Mouse (Mus musculus) intestine, embryonic 14.5 days (tissue): ENCODE data around the gene Diras1. TPM values are rescaled to one million over a fixed set of nuclear protein-coding genes. Genes with fewer than 3 reads are reported as not detected.

Experiments
- ATAC-seq: fragments of 200-750 bp; cut with Nextera tagmentation; replicated peaks from 2 replicates; pipeline ENCODE4 v1.8.0; 2017; ENCODE audit warnings: low read depth, moderate number of reproducible peaks, moderate TSS enrichment, moderate library complexity; ENCODE audit not compliant: low FRiP score, low TSS enrichment
- DNase-seq: peaks from one replicate; pipeline ENCODE4 v3.0.0-alpha.2; 2018; ENCODE audit warnings: low spot score
- H3K27ac ChIP-seq: fragments of 300-500 bp; sonication (generic); 2 replicates; pipeline ENCODE4 v1.5.1; 2014; ENCODE audit warnings: low read depth, mild to moderate bottlenecking, control low read depth
- H3K27me3 ChIP-seq: fragments of 300-500 bp; sonication (generic); replicated peaks from 2 replicates; pipeline ENCODE4 v1.6.1; 2014; ENCODE audit warnings: low read length, control low read depth; ENCODE audit not compliant: control insufficient read depth, insufficient read depth
- H3K36me3 ChIP-seq: fragments of 300-500 bp; sonication (generic); 2 replicates; pipeline ENCODE4 v1.6.1; 2014; ENCODE audit warnings: low read length, control low read depth; ENCODE audit not compliant: control insufficient read depth, insufficient read depth
- H3K4me1 ChIP-seq: fragments of 300-500 bp; sonication (generic); replicated peaks from 2 replicates; pipeline ENCODE4 v1.6.1; 2014; ENCODE audit warnings: low read length, control low read depth, mixed read lengths; ENCODE audit not compliant: control insufficient read depth, insufficient read depth
- H3K4me2 ChIP-seq: fragments of 300-500 bp; sonication (generic); 2 replicates; pipeline ENCODE4 v1.6.1; 2014; ENCODE audit warnings: low read length
- H3K4me3 ChIP-seq: fragments of 300-500 bp; sonication (generic); 2 replicates; pipeline ENCODE4 v1.5.1; 2014; ENCODE audit warnings: low read depth, low read length, control low read depth, mixed read lengths
- H3K9ac ChIP-seq: fragments of 300-500 bp; sonication (generic); 2 replicates; pipeline ENCODE4 v1.6.1; 2014; ENCODE audit warnings: mild to moderate bottlenecking, low read length
- H3K9me3 ChIP-seq: fragments of 300-500 bp; sonication (generic); 2 replicates; pipeline ENCODE4 v1.6.1; 2016; ENCODE audit warnings: low read length, control low read depth; ENCODE audit not compliant: control insufficient read depth
- WGBS: fragments of 180-500 bp; shearing (Covaris S2); extraction: QIAGEN DNeasy Blood & Tissue Kit; methylation state at CpG from one replicate; pipeline ENCODE4 v1.1.7; 2014; 5-methylcytosine and 5-hydroxymethylcytosine counted together
- polyA plus RNA-seq: library from polyadenylated mRNA; unstranded; fragments of >200 nt; fragmentation: Nextera tagmentation; extraction: Ambion mirVana; gene quantifications from 2 replicates; pipeline ENCODE4 v1.2.1, GENCODE M21; 2014

The Diras1 gene
- polyA plus RNA-seq, 1 experiment from 2014 or later, result 0.65 TPM

DNA sequence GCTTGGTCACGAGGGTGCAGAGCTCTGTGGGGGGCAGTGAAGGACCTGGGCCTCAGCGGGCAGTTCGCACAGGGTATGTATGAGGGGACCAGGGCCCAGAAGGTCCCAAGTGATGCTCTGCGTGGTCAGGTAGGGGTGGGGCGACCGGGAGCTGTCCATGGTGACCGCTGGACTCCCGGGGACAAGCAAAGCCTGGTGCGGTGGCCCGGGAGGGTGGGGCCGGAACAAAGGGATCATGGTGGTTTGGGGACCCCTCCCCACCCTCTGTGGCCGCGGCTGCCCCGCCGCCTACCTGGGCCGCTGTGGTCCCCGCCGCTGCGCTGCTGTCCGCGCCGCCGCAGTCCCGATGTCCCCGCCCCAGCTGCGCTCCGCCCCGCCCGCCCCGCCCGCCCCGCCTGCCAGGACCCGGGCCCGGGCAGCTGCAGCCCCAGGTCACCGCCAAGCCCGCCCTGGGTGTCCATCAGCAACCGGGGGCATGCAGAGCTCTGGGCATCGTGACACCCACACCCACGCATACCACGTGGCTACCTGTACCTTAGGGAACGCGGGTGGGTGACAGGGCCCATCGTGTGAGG is 328 bp downstream of the Diras1 start:
- Histone ChIP-seq H3K27ac (no peak overlapping the region), H3K36me3 (peaks cover 4% of the 10 kb centered on the region), H3K27me3 (peaks cover 47% of the 10 kb centered on the region), H3K4me3 (peak overlapping the region; percentile 20; the same call in 1 of the 2 replicates), H3K9ac (no peak overlapping the region), H3K4me2 (peak overlapping the region; percentile 47), H3K9me3 (no peaks in the 10 kb centered on the region), H3K4me1 (0 out of 2 replicates have a peak, but pooled peaks cover 2% of the 10 kb centered on the region)
- ATAC-seq (peak; percentile 41; the same call in 1 of the 2 replicates), DNase-seq (peak; percentile 65)
- 3% methylated on average over 22 of the region's 43 CpGs for WGBS

DNA sequence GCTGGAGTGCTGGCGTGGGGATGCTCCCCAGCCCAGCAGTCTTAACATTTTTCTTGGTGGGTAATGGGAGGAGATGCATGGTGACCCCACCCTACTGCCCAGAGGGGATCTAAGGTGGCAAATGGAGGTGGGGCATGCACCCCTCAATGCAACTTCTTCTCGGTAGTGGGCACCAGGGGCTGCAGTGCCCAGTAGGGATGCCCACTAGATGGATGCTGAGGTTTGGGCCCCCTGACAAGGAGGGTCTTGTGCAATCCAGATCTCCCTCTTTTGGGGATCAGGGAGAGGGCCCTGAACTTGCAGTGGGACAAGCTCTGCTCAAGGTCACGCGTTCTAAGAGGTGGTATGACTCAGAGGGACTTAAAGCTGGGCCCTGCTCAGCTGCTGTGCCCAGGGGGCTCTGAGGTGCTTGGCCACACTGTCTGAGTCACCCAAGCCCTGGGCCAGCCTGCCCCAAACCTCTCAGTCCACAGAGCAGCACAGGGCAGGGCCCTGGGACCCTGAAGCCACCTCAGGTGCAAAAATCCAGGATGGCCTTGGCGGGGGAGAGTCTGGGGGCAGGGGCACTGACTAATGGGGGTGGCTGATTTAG is 1.0 kb downstream of the Diras1 start:
- H3K27me3 ChIP-seq, result peaks cover 47% of the 10 kb centered on the region
- no peak overlapping the region for H3K27ac ChIP-seq
- ATAC-seq, result no peak
- no peaks in the 10 kb centered on the region for H3K36me3 ChIP-seq
- H3K4me3 ChIP-seq, result no peak overlapping the region
- 75% methylated on average over 5 of the region's 5 CpGs for WGBS
- no peak for DNase-seq
- no peak overlapping the region; the same call in 1 of the 2 replicates for H3K4me2 ChIP-seq
- 0 out of 2 replicates have a peak, but pooled peaks cover 2% of the 10 kb centered on the region for H3K4me1 ChIP-seq
- no peak overlapping the region for H3K9ac ChIP-seq
- H3K9me3 ChIP-seq, result no peaks in the 10 kb centered on the region

DNA sequence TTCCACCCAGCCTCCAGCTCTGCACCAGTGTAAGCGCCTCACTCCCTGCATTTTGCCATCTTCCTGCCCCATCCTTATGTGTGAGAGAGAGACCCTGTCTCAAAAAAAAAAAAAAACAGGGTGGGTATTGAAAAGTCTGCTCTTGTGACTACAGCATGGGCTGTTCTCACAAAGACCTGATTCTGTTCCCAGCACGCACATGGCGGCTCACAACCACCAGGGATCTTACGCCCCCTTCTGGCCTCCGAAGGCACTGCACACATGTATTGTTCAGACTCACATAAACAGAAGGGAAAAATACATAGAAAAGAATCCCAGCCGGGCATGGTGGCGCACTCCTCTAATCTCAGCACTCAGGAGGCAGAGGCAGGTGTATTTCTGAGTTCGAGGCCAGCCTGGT is 2.7 kb downstream of the Diras1 start:
- no peak overlapping the region for H3K4me3 ChIP-seq
- H3K36me3 ChIP-seq, result no peaks in the 10 kb centered on the region
- 66% methylated on average over 8 of the region's 8 CpGs for WGBS
- no peak overlapping the region for H3K9ac ChIP-seq
- ATAC-seq (no peak), DNase-seq (no peak)
- no peaks in the 10 kb centered on the region for H3K9me3 ChIP-seq
- peaks cover 47% of the 10 kb centered on the region for H3K27me3 ChIP-seq
- H3K4me2 ChIP-seq, result no peak overlapping the region
- H3K4me1 ChIP-seq, result 0 out of 2 replicates have a peak, but pooled peaks cover 2% of the 10 kb centered on the region
- H3K27ac ChIP-seq, result no peak overlapping the region

DNA sequence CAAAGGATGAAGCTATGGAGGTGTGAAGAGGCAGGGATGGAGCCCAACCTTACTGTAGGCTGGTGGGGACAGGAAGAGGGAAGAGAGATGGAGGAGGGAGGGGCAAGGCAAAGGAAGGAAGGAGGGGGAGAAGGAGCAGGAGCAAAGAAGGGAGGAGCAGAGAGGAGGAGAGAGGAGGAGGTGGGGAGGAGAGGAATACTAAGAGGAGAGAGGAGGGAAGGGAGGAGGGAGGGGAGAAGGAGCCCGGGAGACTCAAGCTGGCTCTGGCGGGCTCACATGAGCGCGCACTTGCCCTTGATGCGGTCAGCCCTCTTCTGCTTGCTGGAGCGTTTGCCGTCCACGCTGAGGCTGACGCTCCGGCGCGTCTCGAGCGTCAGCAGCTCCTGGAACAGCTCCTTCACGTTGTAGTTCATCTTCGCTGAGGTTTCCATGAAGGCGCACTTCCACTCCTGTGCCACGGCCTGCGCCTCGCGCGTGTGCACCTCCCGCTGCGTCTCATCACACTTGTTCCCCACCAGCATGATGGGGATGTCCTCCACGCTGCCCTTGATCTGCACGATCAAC is 3.8 kb downstream of the Diras1 start:
- Histone ChIP-seq H3K9ac (no peak overlapping the region), H3K4me1 (0 out of 2 replicates have a peak, but pooled peaks cover 2% of the 10 kb centered on the region), H3K4me2 (no peak overlapping the region), H3K9me3 (no peaks in the 10 kb centered on the region), H3K27me3 (peaks cover 47% of the 10 kb centered on the region), H3K27ac (no peak overlapping the region), H3K36me3 (no peaks in the 10 kb centered on the region), H3K4me3 (peak overlapping the region; percentile 6; the same call in 1 of the 2 replicates)
- 15% methylated on average over 23 of the region's 26 CpGs for WGBS
- DNase-seq, result no peak
- no peak for ATAC-seq

DNA sequence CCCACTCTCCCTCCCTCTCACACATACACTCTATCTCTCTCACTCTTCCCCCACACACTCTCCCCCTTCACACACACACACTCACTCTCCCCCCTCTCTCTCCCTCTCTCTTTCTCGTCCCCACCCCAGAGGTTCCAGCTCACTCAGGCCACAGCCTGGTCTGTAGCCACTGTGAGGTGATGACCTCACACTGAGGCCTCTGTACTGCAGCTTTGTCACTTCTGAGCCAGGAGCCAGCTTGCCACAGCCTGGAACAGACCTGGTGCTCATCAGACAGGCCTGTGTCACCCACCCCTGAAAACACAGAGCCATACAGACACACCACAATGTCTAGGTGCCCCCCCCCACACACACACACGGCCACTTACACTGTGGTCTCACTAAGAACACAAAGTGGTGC is 5.3 kb downstream of the Diras1 start:
- ATAC-seq (no peak), DNase-seq (no peak)
- Histone ChIP-seq H3K27me3 (peaks cover 33% of the 10 kb centered on the region), H3K36me3 (no peaks in the 10 kb centered on the region), H3K27ac (no peak overlapping the region), H3K9me3 (no peaks in the 10 kb centered on the region), H3K4me2 (no peak overlapping the region), H3K4me3 (no peak overlapping the region), H3K4me1 (0 out of 2 replicates have a peak, but pooled peaks cover 4% of the 10 kb centered on the region), H3K9ac (no peak overlapping the region)
- 53% methylated on average over 2 of the region's 2 CpGs for WGBS

DNA sequence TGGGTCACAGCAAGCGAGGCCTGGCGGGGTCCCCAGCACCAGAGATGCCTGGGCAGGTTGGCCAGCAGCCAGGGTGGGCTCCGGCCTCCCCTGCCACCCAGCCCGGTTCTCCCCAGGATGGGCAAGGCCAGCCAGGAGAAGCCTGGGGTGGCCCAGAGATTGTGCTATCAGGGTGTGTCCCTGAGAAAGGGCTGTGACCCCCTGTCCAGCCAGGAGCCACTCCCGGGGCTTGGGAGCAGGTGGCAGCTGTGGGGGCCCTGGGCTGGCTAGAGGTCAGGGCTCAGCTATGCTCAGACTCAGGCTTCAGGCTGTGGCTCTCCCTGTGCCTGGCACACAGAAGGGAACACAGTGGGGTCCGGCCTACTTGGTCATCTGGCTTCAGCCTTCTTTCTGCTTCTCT is 5.8 kb downstream of the Diras1 start:
- peaks cover 28% of the 10 kb centered on the region for H3K27me3 ChIP-seq
- DNase-seq (no peak), ATAC-seq (no peak)
- H3K9me3 ChIP-seq, result no peaks in the 10 kb centered on the region
- H3K36me3 ChIP-seq, result no peaks in the 10 kb centered on the region
- 0 out of 2 replicates have a peak, but pooled peaks cover 3% of the 10 kb centered on the region for H3K4me1 ChIP-seq
- H3K4me2 ChIP-seq, result no peak overlapping the region
- H3K4me3 ChIP-seq, result no peak overlapping the region
- no peak overlapping the region for H3K27ac ChIP-seq
- WGBS, result 68% methylated on average over 6 of the region's 6 CpGs
- no peak overlapping the region for H3K9ac ChIP-seq

DNA sequence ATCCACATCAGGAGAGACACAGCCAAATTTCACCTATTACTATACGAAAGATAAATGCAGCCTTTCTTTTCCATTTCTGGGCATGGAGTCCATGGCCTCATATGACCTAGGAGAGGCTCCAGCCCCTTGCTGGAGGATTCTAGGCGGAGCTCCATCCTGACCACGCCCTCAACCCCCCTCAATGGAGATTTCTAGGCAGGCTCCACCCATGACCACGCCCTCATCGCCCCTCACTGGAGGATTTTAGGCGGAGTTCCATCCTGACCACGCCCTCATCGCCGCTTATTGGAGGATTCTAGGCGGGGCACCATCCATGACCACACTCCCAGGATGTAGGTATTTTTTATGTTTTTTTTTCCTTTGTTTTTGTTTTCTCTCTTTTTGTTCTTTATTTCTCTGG is 7.1 kb downstream of the Diras1 start:
- Histone ChIP-seq H3K36me3 (no peaks in the 10 kb centered on the region), H3K27ac (no peak overlapping the region), H3K9me3 (no peaks in the 10 kb centered on the region), H3K4me1 (peaks cover 8% of the 10 kb centered on the region; the same call in 1 of the 2 replicates), H3K27me3 (peaks cover 15% of the 10 kb centered on the region), H3K9ac (no peak overlapping the region), H3K4me3 (no peak overlapping the region), H3K4me2 (no peak overlapping the region)
- 34% methylated on average over 10 of the region's 10 CpGs for WGBS
- DNase-seq (no peak), ATAC-seq (no peak)

DNA sequence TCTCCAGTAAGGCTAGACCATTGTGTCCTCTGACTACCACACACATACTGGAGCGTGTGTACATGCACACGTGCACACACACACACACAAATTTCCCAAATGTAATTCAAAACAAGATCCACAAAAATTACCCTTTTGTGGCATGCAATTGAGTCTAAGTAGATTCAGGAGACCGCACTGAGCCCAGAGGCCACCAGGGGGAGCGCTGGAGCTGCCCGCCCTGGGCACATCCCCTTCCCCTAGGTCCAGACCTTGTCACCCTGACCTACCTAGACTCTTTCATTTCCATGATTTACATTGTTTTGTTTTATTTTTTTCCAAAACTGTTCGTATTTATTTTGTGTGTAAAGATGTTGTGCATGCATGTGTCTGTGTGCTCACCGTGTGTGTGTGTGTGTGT is 8.8 kb downstream of the Diras1 start:
- Histone ChIP-seq H3K9me3 (no peaks in the 10 kb centered on the region), H3K27me3 (peaks cover 4% of the 10 kb centered on the region; the same call in 1 of the 2 replicates), H3K9ac (no peak overlapping the region), H3K4me3 (no peak overlapping the region), H3K4me1 (peaks cover 8% of the 10 kb centered on the region; the same call in 1 of the 2 replicates), H3K36me3 (no peaks in the 10 kb centered on the region), H3K4me2 (no peak overlapping the region), H3K27ac (no peak overlapping the region)
- ATAC-seq (no peak), DNase-seq (peak; percentile 77)
- WGBS, result 6% methylated on average over 7 of the region's 7 CpGs
